Mouse (Mus musculus) frontal cortex, adult 2 months (tissue): Measurements from ENCODE around the gene Pitpnm1. TPM values are rescaled to one million over a fixed set of nuclear protein-coding genes. Genes with fewer than 3 reads are reported as not detected.

Experiments
- DNase-seq, 2 experiments: peaks; one replicate each; pipeline ENCODE4 v3.0.0; 2022; ENCODE audit warnings: low spot score in 1 of 2; ENCODE audit errors: extremely low spot score in 1 of 2
- polyA plus RNA-seq: library from polyadenylated mRNA; depleted of rRNA; stranded (reverse); fragments of >200 nt; gene quantifications from 2 replicates; pipeline ENCODE4 v1.2.3, GENCODE M21; 2012

Pitpnm1 gene
- polyA plus RNA-seq, 1 experiment, result 290 TPM

DNA sequence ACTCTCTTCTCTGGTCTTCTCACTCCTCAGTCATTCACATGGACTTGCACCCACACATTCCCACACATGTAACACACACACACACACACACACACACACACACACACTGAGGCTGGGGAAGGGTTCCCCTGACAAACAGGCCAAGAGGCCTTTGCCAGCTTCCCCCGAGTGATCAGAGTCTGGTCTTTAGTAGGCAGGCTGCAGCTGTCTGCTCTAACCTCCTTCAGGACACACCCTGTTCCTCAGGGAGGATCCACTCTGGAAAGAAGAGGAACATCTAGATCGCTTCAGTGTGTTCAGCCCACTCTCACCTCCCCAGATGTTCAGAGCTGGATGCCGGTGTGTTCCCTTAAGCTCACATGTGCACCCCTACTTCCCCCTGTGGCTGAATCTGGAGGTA, 5.5 kb upstream of the Pitpnm1 start:
- no peak for DNase-seq

GRCm38 (mm10) chr19:4094774-4095303, 5.0 kb upstream of the Pitpnm1 start:
- DNase-seq, result no peak

GRCm38 (mm10) chr19:4095802-4096201, 4.0 kb upstream of the Pitpnm1 start:
- DNase-seq, result no peak

DNA sequence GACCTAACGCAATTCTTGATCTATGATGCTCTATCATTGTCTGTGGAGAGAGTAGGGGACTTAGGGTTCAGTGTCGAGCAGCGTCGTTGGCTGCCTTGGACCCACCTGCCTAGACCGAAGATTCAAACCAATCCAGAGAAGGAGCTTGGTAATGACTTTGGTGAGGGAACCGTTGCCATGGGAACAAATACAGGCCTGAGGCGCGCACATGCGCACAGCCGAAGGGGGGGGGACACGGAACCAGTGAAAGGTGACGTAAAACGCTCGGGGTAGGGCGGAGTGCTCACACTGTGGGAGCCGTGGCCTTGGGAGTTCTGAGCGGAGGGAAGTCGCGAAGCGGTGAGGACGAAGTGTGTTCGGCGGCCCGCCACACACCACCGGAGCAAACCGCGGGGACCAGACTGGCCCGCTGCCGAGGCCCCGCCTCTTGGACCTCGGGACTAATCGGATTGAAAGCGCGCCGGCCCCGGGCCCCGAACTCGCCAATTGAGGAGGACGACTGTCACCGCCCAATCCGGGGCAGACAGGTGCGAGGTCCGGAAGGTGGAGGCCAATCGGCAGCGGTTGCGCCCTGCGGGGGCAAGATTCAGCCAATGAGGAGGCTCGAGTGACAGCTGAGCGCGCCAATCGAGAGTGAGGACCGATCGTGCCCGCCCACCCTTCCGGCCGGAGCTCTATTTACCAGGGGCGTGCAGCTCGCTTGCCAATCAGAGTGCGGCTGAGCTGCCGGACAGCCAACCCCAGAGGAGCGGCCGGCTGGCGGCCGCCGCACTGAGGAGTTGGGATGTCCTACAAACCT, 3.0 kb upstream of the Pitpnm1 start, which contains the start of gene Cdk2ap2:
Cdk2ap2 (plus strand) TSS at position 541 of the 799 bp plus-strand sequence.
- DNase-seq, result peak; percentile 99 to 100

- DNase-seq, result peak; percentile 69 to 75
Measured at GRCm38 (mm10) chr19:4097441-4097825, 2.4 kb upstream of the Pitpnm1 start.

- DNase-seq, result no peak
Measured at GRCm38 (mm10) chr19:4098426-4098825, 1.4 kb upstream of the Pitpnm1 start.

- peak; percentile 82 to 94 for DNase-seq
Measured at GRCm38 (mm10) chr19:4099056-4099455, 742 bp upstream of the Pitpnm1 start.

- DNase-seq, result peak in 1 of 2 experiments; percentile 74
Measured at GRCm38 (mm10) chr19:4100718-4101261, 992 bp downstream of the Pitpnm1 start.

GRCm38 (mm10) chr19:4101466-4101865, 1.7 kb downstream of the Pitpnm1 start:
- DNase-seq, result no peak

GRCm38 (mm10) chr19:4102049-4102448, 2.3 kb downstream of the Pitpnm1 start:
- DNase-seq, result no peak

- no peak for DNase-seq
Measured at GRCm38 (mm10) chr19:4102626-4103025, 2.8 kb downstream of the Pitpnm1 start.

- DNase-seq, result no peak
Measured at GRCm38 (mm10) chr19:4103294-4103693, 3.5 kb downstream of the Pitpnm1 start.

GRCm38 (mm10) chr19:4103792-4104191, 4.0 kb downstream of the Pitpnm1 start:
- DNase-seq, result no peak

GRCm38 (mm10) chr19:4104675-4105194, 4.9 kb downstream of the Pitpnm1 start:
- DNase-seq, result no peak

DNA sequence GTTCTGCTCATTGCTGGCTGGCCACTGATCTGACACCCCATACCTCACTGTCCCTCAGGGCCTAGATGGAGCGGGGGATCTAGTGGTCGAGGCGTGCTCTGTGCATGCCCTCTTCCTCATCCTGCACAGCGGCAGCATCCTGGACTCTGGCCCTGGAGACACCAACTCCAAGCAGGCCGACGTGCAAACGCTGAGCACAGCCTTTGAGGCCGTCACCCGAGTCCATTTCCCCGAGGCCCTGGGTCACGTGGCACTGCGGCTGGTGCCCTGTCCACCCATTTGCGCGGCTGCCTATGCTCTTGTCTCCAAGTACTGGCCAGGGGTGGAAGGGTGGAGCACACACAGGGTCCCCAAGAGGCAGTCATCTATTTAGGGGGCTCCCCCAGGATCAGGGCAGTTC, 6.9 kb downstream of the Pitpnm1 start:
- DNase-seq, result no peak

- no peak for DNase-seq
Measured at GRCm38 (mm10) chr19:4108535-4108934, 8.7 kb downstream of the Pitpnm1 start.

- no peak for DNase-seq
Measured at GRCm38 (mm10) chr19:4112063-4112960, 12.5 kb downstream of the Pitpnm1 start.

- peak; percentile 76 to 93 for DNase-seq
Measured at GRCm38 (mm10) chr19:4113186-4113805, 13.5 kb downstream of the Pitpnm1 start.

- DNase-seq, result no peak
Measured at GRCm38 (mm10) chr19:4113806-4114230, 14.0 kb downstream of the Pitpnm1 start.

- DNase-seq, result no peak
Measured at GRCm38 (mm10) chr19:4114551-4114950, 14.8 kb downstream of the Pitpnm1 start.
